Mouse (Mus musculus): ENCODE measurements at regions not wholly inside any gene's neighbourhood (a gene's known extent, or its start where the extent isn't known, plus 50 kb on each side); places are given as distances from the start of the nearest gene placed in this dataset.

GRCm38 (mm10) chr15:68520759-68521158 lies 2020.0 kb upstream of the Lrrc6 start:
- TF ChIP-seq CTCF (IDR thresholded peaks at IDR 0.05; ENCODE audit: control insufficient read depth, insufficient read depth, low read length) (no peak), POLR2A (IDR thresholded peaks at IDR 0.05; ENCODE audit: borderline replicate concordance, control insufficient read depth, low read depth, low read length) (no peak)

Data from bone marrow, adult 2 months (tissue).